Mouse (Mus musculus): ENCODE results near the gene Olfr1152. TPM values are rescaled to one million over a fixed set of nuclear protein-coding genes. Genes with fewer than 3 reads are reported as not detected.

The Olfr1152 gene
- total RNA-seq (2021) = not detected
- long read RNA-seq, experiment 1 = 0 reads
- long read RNA-seq, experiment 2 = 0 reads

- Histone ChIP-seq H3K27ac (no peak within 1 kb of the TSS), H3K4me3 (no peak within 1 kb of the TSS)
- no peak for TF ChIP-seq CTCF (conservative IDR thresholded peaks at IDR 0.05)
- no peak for DNase-seq (ENCODE audit: low spot score in 2 of 2)
Measured at GRCm38 (mm10) chr2:87866192-87866591, at the start of gene Olfr1152. Gene Olfr1152, plus strand, starts transcription at chr2:87866492.

GRCm38 (mm10) chr2:87830233-87830632, 36.1 kb upstream of the Olfr1152 start, which contains the start of gene Olfr1148:
Gene Olfr1148, plus strand, starts transcription at chr2:87830533.
- no peak for DNase-seq (ENCODE audit: low spot score in 2 of 2)
- H3K4me3 ChIP-seq = no peak within 1 kb of the TSS
- no peak within 1 kb of the TSS for H3K27ac ChIP-seq
- no peak for TF ChIP-seq CTCF (conservative IDR thresholded peaks at IDR 0.05)

GRCm38 (mm10) chr2:87843693-87844092, 22.6 kb upstream of the Olfr1152 start, which contains the start of gene Olfr1150-ps1:
Gene Olfr1150-ps1, plus strand, starts transcription at chr2:87843993.
- no peak for DNase-seq (ENCODE audit: low spot score in 2 of 2)
- Histone ChIP-seq H3K4me3 (no peak within 1 kb of the TSS), H3K27ac (no peak within 1 kb of the TSS)
- no peak for TF ChIP-seq CTCF (conservative IDR thresholded peaks at IDR 0.05)

GRCm38 (mm10) chr2:87855562-87855961, 10.7 kb upstream of the Olfr1152 start, which contains the start of gene Olfr1151:
Gene Olfr1151, plus strand, starts transcription at chr2:87855862.
- Histone ChIP-seq H3K27ac (no peak within 1 kb of the TSS), H3K4me3 (no peak within 1 kb of the TSS)
- DNase-seq (ENCODE audit: low spot score in 2 of 2) = no peak
- TF ChIP-seq CTCF (conservative IDR thresholded peaks at IDR 0.05) = no peak

- TF ChIP-seq CTCF (conservative IDR thresholded peaks at IDR 0.05) = no peak
- DNase-seq (ENCODE audit: low spot score in 2 of 2) = no peak
- Histone ChIP-seq H3K27ac (no peak within 1 kb of the TSS), H3K4me3 (no peak within 1 kb of the TSS)
Measured at GRCm38 (mm10) chr2:87894662-87895061, 28.4 kb downstream of the Olfr1152 start, which contains the start of gene Olfr1153. Gene Olfr1153, plus strand, starts transcription at chr2:87894962.

- Histone ChIP-seq H3K27ac (no peak within 1 kb of the TSS), H3K4me3 (no peak within 1 kb of the TSS)
- no peak for DNase-seq (ENCODE audit: low spot score in 2 of 2)
- TF ChIP-seq CTCF (conservative IDR thresholded peaks at IDR 0.05) = no peak
Measured at GRCm38 (mm10) chr2:87905066-87905465, 38.8 kb downstream of the Olfr1152 start, which contains the start of gene Olfr1154. Gene Olfr1154, minus strand, starts transcription at chr2:87905166.

Other genes with a start within 250 kb of the Olfr1152 start
- gene Olfr1131, start 239.4 kb upstream of the Olfr1152 start, total RNA-seq (2021) = not detected
- gene Olfr1132, start 229.0 kb upstream of the Olfr1152 start, total RNA-seq (2021) = not detected
- gene Olfr1133, start 219.1 kb upstream of the Olfr1152 start, total RNA-seq (2021) = not detected
- not detected for gene Olfr1134, start 208.0 kb upstream of the Olfr1152 start, total RNA-seq (2021)
- gene Olfr1135, start 192.8 kb upstream of the Olfr1152 start, total RNA-seq (2021) = not detected
- not detected for gene Olfr1136, start 172.5 kb upstream of the Olfr1152 start, total RNA-seq (2021)
- gene Olfr1137, start 153.3 kb upstream of the Olfr1152 start, total RNA-seq (2021) = not detected
- not detected for gene Olfr1138, start 126.5 kb upstream of the Olfr1152 start, total RNA-seq (2021)
- not detected for gene Olfr1140, start 122.7 kb upstream of the Olfr1152 start, total RNA-seq (2021)
- gene Olfr1141, start 112.5 kb upstream of the Olfr1152 start, total RNA-seq (2021) = not detected
- gene Olfr152, start 87.0 kb upstream of the Olfr1152 start, total RNA-seq (2021) = not detected
- gene Olfr1143, start 65.9 kb upstream of the Olfr1152 start, total RNA-seq (2021) = not detected
- not detected for gene Olfr1145, start 56.7 kb upstream of the Olfr1152 start, total RNA-seq (2021)
- gene Olfr1148, start 36.0 kb upstream of the Olfr1152 start, total RNA-seq (2021) = not detected
- gene Olfr1150-ps1, start 22.5 kb upstream of the Olfr1152 start, total RNA-seq (2021) = not detected
- not detected for gene Olfr1151, start 10.6 kb upstream of the Olfr1152 start, total RNA-seq (2021)
- not detected for gene Olfr1153, start 28.5 kb downstream of the Olfr1152 start, total RNA-seq (2021)
- gene Olfr1154, start 38.7 kb downstream of the Olfr1152 start, total RNA-seq (2021) = not detected
- not detected for gene Olfr1155, start 78.6 kb downstream of the Olfr1152 start, total RNA-seq (2021)
- gene Olfr1156, start 86.6 kb downstream of the Olfr1152 start, total RNA-seq (2021) = under 1 TPM in 1 of 2 experiments, not detected in 1; 0.15 TPM
- gene Olfr1157, start 101.8 kb downstream of the Olfr1152 start, total RNA-seq (2021) = not detected
- not detected for gene Olfr74, start 108.2 kb downstream of the Olfr1152 start, total RNA-seq (2021)
- gene Olfr1158, start 123.6 kb downstream of the Olfr1152 start, total RNA-seq (2021) = not detected
- not detected for gene Olfr1160, start 141.8 kb downstream of the Olfr1152 start, total RNA-seq (2021)
- gene Olfr1161, start 156.3 kb downstream of the Olfr1152 start, total RNA-seq (2021) = not detected
- gene Olfr73, start 171.2 kb downstream of the Olfr1152 start, total RNA-seq (2021) = not detected
- gene Olfr1162, start 184.6 kb downstream of the Olfr1152 start, total RNA-seq (2021) = not detected
- gene Olfr1163, start 205.3 kb downstream of the Olfr1152 start, total RNA-seq (2021) = not detected
- not detected for gene Olfr1164, start 227.5 kb downstream of the Olfr1152 start, total RNA-seq (2021)

All from layer of hippocampus, adult 2 months (tissue).